Mouse (Mus musculus) lung, adult 2 months (tissue): ENCODE results near the gene Gtf2i.

Source experiments
- CTCF ChIP-seq: fragments of 200-500 bp; IDR thresholded peaks from 2 replicates; pipeline ENCODE4 v1.5.1; 2011; ENCODE audit warnings: mild to moderate bottlenecking, low read length, control low read depth; ENCODE audit not compliant: insufficient read depth
- POLR2A ChIP-seq: fragments of 200-500 bp; IDR thresholded peaks from 2 replicates; pipeline ENCODE4 v1.6.1; 2011; ENCODE audit warnings: low read depth, mild to moderate bottlenecking, control low read depth, low read length, borderline replicate concordance; ENCODE audit errors: extremely low read depth

GRCm38 (mm10) chr5:134347066-134347465, 32.5 kb upstream of the Gtf2i start:
- no peak for TF ChIP-seq POLR2A
- 0 out of 2 replicates have a peak, but pooled peaks have one; percentile 23 for TF ChIP-seq CTCF
